Mouse (Mus musculus) cerebellum, adult (tissue): ENCODE measurements around the gene Smim24.

Source experiments
- ATAC-seq: cut with Nextera tagmentation; 2 replicates; pipeline ENCODE4 v1.9.2; 2017; ENCODE audit warnings: mild to moderate bottlenecking, moderate library complexity, mixed read lengths; ENCODE audit not compliant: insufficient number of reproducible peaks, low FRiP score, low TSS enrichment

The Smim24 gene

DNA sequence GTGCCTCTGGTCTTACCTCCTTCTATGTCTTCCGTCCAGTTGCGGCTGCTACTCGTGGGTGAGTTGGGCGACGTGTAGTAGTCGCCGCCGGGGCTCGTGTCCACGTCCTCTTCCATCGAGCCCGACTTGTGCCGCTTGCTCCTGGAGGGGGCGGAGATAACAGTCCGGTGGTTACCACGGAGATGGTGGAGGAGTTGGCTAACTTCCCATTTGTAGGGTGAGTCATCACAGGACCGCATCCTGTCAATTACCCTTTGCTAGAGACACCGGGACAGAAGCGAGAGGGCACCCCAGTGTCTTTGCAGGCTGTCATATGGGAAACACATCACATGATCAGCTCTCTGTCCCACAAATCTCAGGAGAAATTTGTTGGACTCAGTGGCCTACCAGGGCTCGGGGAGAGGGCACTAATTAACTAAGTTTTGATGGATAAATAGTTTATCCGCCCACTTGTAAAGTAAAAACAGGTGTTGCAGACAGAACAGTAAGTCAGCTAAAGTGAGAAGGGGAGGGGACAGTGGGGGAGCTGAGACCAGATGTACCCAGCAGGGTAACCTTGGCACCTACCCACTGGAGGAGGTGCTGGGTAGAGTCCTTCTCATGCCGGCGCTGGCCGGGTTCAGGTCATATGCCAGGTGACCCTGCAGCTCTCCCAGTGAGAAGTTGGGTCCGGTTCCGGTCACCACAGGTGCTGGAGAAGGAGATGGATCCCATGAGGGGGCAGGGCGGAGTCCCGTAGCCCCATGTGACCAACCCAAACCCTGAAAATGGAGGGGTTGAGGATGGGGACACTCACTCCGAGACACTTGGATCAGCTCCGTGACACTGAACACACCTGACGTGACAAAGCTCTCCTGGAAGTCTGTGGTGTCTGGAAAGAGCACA, 14.9 kb downstream of the Smim24 start:
- peak; percentile 9; the same call in 1 of the 2 replicates for ATAC-seq

DNA sequence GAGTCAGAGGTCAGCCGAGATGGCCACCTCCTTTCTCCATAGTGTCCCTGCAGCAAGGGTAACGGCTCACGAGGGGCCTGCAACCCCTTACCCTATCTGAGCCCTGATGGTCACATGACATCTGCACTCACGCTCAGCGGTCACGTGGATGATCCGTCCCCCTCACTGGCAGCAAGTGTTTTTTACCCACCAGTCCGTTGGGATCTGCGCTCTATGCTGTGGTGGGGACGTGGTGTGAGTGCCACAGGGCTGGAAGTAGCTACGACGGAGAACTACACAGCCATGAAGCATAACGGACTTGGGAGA, 15.5 kb downstream of the Smim24 start:
- no peak for ATAC-seq

DNA sequence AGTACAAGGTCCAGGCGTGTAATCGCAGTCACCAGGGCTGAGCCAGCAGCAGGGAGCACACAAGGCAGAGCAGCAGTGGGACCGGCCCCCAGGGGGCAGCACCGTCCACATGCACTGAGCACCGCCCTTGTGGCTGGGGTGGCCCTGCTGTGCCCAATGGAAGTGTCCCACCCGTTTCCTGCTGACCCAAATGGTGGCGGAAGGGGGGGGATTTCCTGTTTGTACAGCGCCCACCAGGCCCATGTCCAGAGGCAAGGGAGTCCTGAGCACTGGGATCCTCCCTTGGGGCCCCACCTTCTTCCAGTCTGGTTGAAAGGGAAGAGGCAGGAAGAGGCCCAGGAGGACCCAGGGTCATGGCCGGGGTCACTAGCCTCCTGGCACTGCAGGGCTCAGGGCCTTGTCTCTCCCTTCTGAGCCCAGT, 16.0 kb downstream of the Smim24 start:
- no peak for ATAC-seq

DNA sequence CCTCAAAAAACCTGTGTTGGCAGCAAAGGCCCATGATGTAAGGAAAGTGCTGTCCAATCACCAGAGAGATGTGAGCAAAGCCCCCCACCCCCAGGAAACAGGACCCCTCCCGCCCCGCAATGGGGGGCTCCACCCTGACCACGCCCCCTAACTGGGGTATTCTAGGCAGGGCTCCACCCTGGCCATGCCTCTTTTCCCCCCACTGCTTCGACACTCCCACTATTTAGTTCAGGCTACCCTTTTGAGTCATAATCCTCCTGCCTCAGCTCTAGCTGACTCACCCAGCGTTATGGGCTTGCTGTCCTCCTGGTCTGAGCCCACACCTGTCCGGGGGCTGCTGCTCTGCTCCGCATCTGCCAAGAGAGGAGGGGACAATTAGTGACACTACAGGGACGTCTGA, 16.5 kb downstream of the Smim24 start:
- ATAC-seq = no peak

DNA sequence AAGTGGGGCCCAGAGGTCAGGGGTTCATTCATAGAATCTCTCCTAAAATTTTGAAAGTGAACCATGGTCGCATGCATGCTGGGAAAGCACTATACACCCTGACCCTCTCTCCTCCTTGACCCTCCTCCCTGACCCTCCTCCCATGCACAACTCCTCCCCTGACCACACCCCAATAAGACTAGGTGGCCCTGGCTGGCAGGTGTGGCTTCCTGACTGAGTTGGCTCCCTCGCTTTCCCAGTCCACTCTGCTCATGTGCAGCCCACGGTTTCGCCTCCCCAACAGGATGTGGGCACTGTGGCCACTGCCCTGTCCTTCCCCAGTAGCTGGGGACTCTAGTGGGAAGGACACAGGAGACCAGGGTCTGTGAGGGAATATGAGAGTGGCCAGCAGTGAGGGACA, 17.5 kb downstream of the Smim24 start:
- ATAC-seq = no peak

DNA sequence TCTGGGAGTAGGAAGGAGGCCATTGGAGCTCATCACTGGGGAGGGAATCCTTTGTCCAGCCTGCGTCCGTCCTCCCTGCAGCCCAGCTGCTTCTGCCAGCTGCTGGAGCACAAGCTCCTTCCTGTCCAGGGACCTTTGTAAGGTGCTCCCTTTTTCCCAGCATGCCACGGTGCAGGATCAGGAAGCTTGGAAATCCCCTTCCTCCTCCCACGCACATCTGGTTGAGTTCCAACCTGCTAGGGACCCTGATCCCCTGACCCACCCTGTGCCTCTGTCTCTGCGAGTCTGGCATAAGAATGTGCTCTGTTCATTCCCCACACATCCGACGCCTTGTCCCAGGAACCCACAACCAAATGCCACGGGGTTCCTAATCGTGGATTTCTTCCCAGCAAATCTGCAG, 18.1 kb downstream of the Smim24 start:
- ATAC-seq = no peak

DNA sequence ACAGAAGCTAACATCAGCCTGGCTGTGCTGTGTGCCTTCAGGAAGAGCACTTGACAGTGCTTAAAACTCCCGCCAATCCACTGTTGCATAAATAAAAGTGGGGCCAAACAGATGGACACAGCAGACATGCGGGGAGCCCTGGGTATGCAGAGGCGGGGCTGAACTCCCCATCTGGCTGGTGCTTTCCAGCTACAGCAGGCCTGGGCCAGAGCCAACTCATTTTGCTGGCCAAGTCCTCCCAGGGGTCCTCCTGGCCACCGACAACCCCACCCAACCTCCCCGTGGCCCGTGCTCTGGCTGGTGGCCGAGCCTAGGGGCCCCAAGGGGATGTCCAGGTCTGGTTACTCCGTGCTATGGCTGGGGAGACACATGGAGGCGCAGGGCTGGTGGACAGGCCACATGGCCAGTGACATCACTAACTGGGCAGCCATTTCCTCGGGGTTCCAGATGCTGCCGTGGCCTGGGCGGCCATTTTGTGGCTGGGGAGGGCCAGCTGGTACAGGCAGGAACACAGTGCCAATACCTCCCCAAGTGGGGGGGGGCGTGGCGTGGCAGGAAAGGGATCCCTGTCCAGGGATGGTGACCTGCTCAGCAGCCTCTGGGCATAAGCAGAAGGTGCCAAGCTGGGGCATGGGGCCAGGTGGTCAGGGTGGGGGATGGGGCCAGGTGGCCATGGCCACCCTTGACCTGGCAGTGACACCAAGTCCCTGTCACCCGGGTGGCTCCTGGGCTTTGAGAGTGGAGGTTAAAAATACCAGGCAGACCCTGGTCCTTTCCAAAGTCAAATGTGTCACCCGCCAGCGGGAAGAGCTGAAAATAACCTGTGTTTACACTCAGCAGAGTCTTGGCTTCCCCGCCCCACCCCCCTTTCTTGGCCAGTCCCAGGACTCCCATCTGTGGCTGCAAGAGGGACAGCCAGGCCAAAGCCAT, 18.9 kb downstream of the Smim24 start:
- ATAC-seq = peak; percentile 7; the same call in 1 of the 2 replicates

DNA sequence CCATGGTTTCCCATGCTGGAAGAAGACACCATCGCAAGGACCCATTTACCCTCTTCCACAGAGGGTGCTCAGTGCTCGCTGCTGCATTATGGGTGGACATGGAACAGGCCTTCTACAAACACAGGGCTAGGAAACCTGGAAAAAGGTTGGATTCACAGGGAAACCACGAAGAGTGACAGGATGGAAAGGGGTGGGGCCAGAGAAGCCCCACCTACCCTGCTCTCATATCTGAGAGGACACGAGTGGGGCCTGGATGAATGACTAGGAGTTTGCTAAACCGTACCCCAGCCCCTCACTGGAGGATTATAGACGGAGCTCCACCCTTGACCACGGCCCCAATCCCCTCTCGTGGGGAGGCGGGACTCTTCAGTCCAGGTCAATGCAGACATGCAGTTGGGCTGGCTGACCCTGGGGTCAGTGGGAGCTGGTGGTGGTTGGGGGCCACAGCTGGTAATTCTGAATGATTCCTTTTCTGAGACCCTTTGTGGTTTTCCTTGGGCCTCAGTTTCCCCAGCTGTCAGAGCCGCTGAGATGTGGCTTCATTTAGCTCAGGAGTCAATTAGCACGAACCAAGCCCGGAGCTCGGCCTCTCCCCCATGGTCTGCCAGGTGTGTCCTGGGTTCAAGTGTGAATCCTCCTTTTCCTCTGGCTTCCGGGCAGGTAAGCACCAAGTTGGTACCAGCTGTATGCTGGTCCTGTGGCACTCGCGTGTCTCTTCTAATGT, 19.9 kb downstream of the Smim24 start:
- no peak for ATAC-seq

DNA sequence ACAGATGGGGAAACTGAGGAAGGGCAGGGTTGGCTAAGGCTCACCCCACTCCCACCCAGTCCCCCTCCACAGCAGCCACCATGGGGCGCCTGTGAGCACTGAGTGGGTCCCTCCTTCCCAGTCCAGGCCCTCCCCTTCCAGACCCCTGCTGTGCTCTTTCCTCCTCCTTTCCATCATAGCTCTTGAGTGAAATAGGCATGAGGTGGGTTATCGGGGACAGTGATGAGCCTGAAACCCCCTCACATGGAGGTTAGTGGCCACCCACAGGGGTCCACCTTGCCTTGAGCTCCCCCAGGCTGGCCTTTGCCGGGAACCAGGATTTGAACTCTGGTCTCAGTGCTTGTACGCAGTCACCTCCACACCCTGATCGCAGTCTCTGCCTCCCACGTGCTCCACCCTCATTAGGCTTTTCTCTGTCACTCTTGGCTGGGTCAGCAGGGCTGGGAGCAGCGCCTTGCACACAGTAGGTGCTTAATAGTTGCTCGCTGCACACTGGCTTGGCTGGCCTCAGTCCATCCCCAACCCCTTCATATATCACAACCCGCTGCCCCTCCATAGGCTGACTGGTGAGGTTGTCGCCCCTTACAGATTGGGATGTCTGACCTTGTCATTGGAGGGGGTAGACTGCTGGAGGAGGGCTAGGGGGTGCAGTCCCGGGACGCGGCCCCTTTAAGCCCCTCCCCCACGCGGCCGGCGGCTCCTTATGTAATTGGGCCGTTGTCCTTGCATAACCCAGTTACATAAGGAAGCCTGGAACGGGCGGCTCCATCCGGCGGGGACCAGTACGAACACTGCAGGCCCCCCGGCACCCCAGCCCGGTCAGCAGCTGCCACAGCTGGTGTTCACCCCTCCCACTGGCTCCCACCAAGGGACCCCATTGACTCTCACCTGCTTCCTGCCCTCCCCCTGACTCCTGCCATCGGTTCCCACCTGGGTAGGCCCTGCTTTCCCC, 20.7 kb downstream of the Smim24 start:
- ATAC-seq = no peak

DNA sequence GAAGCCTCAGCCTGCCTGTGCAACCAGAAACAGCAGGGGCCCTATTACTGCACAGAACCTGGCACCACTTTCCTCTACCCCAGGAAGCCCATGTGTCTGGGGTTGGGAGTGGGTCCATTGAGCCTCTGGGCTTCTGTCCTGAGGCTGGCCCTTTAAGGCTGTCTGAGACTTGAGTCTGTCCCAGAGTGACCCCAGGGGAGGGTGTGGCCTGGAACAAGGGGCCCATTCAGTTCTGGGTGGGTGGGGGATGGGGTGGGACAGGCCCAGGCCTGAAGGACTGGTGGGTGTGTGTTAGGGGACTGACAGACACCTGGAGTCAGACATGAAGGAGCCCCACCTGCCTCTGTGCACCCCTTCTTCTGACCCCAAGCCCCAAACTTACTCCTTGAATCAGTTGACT, 21.8 kb downstream of the Smim24 start:
- ATAC-seq = no peak

DNA sequence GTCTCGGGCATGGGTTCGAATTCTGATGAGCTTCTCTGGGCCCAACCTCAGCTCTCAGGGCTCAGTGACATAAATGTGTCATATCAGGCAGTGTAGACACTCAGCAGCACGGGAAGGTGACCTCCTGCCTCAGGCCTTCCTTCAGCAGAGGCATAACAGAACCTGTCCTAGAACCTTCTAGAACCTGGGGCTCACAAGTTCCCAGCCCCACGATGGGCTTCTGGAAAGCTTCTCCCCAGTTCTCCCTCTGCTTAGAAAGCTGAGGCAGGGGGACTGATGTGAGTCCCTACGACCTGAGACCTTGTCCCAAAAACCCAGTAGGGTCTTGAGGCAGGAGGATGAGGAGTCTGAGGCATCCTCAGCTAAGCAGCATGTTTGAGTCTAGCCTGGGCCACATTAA, 22.3 kb downstream of the Smim24 start:
- ATAC-seq = no peak

DNA sequence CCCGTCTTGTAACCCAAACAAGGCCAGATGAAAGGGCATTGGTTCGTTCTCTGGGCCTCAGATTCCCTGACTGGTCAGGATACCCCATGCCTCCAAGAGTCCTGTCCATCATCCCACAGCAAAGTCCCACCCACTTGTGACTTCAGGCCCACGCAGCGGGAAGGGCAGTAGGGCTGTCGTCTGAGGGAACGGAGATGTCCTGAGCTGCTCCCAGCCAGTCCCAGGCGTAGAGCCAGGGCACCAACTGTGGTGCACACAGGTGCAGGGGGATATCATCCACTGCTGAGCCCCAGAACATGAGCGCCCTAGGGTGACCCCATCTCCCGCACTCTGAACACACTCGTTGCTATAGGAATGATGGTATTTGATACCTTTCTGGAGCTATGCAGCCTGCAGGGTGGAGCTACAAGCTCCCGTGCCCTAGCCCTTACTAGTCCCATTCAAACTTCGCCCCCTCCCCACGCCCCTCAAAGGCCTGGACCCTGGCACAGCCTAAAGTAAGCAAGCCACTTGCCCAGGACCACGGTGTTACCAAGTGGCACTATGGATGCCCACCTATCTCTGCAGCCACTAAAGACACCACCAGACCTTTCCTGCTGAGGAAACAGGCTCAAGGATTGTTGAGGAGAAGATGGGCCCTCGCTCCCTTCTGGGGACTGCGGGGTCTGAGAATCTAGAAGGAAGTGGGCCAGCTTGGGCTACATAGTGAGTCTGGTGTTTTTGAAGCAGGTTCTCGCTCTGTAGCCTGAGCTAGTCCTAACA, 22.9 kb downstream of the Smim24 start:
- ATAC-seq = no peak

DNA sequence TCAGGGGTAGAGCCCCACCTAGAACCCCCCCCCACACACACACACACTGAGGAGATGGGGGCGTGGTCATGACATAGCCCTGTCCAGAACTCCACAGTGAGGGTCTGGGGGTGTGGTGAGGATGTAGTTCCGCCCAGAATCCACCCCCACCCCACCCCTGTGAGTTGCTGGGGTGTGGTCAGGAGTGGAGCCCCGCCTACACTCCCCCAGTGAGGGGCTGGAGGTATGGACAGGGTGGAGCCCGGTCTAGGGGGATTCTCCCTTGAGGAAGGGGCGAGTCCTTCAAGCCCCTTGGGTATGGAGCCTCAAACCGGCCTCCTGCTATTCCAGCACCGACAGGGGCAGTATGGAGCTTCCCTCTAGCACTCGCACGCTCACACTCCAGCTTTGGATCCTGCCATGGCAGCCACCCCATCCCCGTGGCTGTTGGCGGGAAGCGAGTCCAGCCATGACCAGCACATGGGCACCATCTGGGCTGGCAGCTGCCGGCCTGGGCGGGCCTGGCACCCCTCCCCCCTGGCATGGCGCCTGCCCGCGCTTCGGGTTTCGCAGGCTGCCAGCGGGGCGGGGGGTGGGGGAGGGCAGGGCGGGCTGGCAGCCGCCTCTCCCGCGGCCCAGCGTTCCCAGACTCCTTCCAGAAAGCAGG, 23.9 kb downstream of the Smim24 start:
- peak; percentile 45; the same call in 1 of the 2 replicates for ATAC-seq

DNA sequence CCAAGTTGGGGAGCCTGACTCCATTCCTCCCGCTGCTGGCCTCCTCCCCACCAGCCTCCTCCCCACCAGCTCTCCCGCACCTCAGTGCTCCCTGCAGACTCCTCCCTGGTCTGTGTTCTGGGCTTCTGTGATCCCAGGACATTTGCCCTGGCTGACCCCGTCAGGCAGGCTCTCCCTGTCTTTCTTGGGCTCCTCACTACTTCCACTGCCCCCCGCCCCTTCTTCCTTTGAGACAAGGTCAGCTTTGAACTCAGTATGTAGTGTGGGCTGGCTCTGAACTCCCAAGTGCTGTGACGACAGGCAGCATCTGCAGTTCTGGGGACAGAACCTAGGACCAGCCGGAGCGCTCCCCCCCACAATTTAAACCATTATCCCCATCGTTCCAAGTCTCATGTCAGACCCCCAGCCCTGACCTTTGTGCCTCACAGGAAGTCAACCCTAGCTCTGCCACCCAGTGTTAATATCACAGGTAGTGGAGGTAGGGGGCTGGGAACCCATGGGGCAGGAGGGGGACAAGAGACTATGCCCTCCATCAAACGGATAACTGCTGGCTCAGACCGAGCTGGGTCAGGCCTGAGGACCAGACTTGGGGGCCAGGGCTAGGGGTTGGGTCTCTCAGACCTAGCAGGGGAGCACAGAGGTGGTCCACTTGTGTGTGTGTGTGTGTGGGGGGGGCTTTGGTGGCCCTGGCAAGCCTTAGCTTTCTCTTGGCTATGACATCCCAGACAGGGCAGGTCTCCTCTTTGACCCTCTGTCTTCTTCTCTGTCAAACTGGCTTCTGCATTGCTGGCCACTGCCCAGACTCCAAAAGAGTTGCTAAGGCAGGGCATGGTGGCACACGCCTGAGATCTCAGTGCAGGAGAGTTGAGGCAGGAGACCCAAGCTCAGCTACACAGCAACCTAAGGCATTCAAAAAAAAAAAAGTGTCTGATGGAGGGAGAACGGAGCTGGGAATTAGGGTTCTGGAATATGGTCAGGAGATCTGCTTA, 24.7 kb downstream of the Smim24 start:
- no peak for ATAC-seq

DNA sequence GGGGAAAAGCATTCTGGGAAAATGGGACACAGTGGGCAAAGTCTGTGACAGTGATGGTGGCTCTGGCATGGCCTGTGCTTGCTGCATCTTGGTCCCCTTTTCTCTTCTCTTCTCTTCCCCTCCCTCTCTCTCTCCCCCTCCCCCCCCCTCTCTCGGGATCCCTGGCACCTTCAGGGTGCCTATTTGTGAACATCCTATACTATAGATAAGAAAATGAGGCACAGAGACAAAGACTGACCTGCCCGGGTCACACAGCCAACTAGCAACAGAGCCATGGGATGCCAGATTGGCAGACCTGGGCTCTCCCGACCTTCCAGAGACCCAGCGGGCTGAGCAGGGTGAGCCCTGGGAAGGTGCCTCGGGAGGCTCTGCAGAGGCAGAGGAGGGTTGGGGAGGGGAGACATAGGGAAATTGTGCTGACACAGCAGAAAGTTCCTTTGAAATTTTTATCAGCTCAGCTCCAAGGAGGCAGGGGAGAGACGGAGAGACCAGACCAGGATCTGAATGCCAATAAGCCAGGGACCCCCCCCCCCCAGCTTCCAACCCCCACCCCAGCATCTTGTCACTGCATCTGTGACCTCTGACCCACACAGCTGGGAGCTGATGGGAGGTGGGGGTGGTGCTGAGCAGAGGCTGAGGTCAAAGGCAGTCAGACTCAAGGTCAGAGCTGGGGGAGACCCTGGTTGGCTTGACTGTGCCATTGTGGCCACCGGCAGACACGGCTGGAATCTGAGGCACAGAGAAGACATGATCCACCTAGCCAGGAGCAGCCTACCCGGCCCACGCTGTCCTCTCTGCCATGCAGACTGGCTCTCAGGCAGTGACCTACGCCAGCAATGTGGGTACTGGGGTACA, 25.6 kb downstream of the Smim24 start:
- ATAC-seq = no peak
